Mouse (Mus musculus) C2C12 (cell line): ENCODE measurements around the gene Pcgf3.

ENCODE experiments used
- CEBPB ChIP-seq: IDR thresholded peaks from one replicate; pipeline ENCODE4 v1.6.1; 2011; ENCODE audit warnings: low read depth, mild to moderate bottlenecking, control low read depth, moderate library complexity
- CTCF ChIP-seq: IDR thresholded peaks from one replicate; pipeline ENCODE4 v1.5.1; 2011; ENCODE audit not compliant: control insufficient read depth, insufficient read depth, insufficient read length
- MAX ChIP-seq: IDR thresholded peaks from one replicate; pipeline ENCODE4 v1.6.1; 2011; ENCODE audit warnings: mild to moderate bottlenecking, control low read depth
- MYOD1 ChIP-seq: IDR thresholded peaks from one replicate; pipeline ENCODE4 v1.6.1; 2011; ENCODE audit warnings: low read depth; ENCODE audit not compliant: control insufficient read depth, insufficient read length
- MYOG ChIP-seq: IDR thresholded peaks from one replicate; pipeline ENCODE4 v1.6.1; 2011; ENCODE audit not compliant: control insufficient read depth, insufficient read length; ENCODE audit errors: extremely low read depth
- USF1 ChIP-seq: IDR thresholded peaks from one replicate; pipeline ENCODE4 v1.6.1; 2011; ENCODE audit warnings: low read depth, mild to moderate bottlenecking, control low read depth, moderate library complexity

DNA sequence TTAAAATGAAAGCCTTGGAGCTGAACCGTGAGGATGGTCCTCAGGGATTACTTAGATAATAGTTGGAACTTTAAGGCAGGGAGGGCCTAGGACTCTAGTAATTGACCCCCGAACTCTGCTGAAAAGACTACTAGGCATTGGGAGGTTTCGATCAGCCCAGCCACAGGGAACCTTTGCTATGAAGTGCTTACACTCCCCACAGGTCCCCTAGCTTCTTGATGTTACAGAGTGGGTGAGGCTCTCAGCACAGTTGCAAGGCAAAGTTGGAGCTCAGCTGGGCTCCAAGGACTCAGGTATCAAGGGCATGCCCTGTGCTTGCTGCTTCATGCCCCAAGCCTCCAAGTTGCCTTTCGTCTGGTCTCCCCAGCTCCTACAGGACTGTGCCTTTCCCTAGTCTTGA is 1.4 kb downstream of the Pcgf3 start:
- TF ChIP-seq CTCF (no peak), USF1 (no peak), MYOG (no peak), MAX (no peak), MYOD1 (no peak), CEBPB (no peak)
